Mouse (Mus musculus): ENCODE measurements at regions not wholly inside any gene's neighbourhood (a gene's known extent, or its start where the extent isn't known, plus 50 kb on each side); places are given as distances from the start of the nearest gene placed in this dataset.

DNA sequence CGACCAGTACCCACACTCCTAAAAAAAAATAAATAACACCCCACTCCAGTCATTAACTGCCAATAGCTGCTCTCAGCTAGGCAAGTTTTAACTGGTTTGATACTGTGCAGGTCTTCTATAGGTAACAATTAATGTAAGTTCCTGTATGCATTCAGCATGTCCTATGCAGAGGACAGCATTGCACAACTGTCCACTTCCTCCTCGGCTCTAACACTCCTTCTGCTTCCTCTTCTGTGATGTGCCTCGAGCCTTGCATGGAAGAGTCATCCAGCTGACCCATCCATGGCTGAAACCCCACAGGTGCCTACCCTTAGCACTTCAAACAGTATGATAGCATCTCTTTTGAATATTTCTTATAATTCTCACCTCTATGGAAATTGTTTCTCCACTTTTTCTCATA, 449.4 kb upstream of the Rag2 start:
- DNase-seq (ENCODE audit: low spot score in 2 of 2) = no peak

DNA sequence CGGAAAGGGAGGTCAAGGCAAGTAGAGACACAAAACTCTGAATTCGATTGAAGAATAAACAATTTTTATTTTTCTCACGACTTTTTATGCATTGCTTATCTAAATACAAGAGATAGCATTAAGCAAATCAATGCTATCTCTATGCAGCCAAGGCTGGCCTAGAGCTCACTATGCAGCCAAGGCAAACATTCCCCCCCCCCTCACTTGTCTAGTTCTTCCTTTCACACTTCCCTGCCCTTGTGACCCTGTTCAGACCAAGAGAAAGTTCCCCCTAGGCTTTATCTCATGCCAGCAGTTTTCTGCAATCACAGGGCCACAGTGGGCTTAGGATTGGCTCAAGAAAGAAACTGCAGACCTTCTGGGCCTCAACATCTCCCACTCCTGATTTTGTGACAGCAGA, 417.9 kb upstream of the Rag2 start:
- no peak for DNase-seq (ENCODE audit: low spot score in 2 of 2)

DNA sequence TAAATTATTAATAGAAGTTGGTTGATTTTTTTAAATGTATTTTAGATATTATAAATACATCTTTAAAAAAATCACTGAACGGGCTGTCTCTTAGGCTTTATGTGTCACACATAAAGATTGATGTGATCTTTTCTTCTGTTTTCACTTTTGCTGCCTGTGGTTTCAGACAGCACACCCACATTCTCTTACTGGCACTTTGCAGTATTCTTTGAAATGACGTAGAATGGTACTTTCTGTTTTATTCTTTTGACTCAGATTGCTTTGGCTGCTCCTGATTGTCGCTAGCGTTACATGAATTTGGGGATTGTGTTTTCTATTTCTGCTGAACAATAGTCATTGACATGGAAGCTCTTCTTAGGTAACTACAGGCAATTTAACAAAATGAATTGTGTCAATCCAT, 415.4 kb upstream of the Rag2 start:
- DNase-seq (ENCODE audit: low spot score in 2 of 2) = no peak

DNA sequence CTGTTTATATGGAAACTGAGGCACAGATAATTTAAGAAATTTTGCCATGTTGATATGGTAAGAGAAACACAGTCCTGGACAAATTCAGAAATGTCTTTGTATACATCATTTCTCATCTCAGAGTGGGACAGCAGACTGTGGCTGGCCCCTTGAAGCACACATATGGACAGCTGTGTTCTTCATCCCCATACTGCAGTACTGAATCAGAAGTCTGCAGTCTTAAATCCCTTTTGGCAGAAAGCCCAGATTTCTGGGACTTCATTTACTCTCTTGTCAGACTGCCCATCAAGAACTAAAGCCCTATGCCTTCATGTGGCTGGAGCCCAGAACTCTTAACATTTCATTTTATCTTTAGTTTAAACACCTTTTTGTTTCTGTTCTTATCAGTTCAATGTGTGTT, 403.8 kb upstream of the Rag2 start:
- DNase-seq (ENCODE audit: low spot score in 2 of 2) = no peak

DNA sequence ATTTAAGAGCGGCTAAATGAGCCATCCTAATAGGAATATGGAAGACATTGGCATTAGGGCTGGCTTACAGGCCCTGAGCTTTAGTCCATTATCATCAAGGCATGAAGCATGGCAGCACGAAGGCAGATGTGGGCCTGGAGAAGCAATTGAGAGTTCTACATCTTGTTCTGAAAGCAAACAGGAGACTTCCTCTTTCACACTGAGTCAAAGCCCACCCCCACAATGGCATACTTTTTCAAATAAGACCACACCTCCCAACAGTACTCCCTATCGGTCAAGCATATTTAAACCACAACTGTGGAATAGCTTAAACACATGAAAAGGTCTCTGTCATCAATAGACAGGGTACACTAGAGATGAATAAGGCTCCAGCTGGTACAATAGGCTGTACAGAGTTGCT, 381.5 kb upstream of the Rag2 start:
- no peak for DNase-seq (ENCODE audit: low spot score in 2 of 2)

DNA sequence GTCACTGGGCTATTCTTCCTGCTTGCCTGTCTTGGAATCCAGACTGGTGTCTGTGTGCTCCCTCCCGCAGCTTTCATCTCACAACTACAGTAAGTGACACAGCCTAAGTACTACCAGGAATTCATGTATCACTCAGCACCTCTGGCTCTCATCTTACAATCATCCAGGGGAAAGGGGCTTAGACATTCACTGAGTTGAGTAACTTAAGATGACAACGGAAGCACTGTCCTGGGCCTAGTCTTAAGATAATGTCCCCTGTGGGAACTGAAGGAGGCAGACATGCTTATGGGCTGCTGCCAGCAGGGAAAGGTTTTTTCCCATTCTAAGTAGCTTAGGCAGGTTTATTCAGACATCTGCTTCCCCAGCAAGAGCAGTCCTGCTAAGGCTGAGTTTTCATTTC, 377.4 kb upstream of the Rag2 start:
- DNase-seq (ENCODE audit: low spot score in 2 of 2) = no peak

DNA sequence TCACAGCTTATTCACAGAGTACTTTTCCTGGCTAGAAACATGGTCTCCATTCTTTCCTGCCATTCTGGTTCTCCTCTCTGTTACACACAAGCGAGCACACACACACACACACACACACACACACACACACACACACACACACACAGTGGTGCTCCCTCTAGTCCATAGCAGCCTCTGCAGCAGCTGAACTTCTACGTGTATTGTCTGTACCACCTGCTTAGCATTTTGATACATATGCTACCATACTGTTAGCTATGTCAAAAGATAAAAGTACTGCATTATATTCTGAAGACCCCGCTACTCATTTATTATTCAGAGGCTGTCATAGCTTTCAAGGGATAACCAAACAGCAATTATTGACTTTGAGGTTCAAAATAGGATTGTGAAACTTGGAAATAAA, 372.3 kb upstream of the Rag2 start:
- no peak for DNase-seq (ENCODE audit: low spot score in 2 of 2)

DNA sequence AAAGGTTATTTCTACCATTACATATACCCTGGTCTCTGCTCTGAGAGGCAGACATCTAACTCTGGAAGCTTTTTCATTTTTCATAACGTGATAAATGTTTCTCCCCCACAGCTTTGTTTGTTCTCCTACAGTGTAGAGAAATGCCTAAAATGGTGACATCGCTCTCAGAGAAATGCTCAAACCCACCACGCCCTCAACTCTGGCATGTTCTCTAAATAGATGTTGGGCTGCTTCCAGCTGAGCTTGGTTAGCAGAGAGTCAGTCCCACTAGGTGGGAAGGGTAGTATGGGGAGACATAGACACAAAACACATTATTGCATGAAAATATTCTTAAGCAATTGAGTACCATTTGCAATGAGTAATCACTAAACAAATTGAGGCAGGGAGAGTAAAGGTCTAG, 368.1 kb upstream of the Rag2 start:
- DNase-seq (ENCODE audit: low spot score in 2 of 2) = no peak

DNA sequence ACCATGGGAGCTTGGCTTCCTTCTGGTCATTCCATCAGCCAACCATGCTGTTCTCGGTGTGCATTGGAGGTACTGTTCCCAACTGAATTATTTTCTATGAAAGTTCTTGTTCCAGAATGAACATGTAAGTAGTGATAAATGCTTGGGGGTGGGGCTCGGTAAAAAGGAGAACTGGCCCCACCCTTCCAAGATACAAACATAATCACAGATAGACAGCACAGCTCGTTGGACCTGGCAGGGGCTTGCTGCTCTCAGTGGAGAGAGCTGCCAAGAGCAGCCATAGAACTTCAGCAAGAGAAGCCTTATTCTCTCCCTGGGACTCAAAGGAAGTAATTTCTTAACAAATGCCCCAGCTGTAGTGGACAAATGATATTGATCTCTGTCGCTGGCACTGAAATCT, 360.6 kb upstream of the Rag2 start:
- DNase-seq (ENCODE audit: low spot score in 2 of 2) = no peak

DNA sequence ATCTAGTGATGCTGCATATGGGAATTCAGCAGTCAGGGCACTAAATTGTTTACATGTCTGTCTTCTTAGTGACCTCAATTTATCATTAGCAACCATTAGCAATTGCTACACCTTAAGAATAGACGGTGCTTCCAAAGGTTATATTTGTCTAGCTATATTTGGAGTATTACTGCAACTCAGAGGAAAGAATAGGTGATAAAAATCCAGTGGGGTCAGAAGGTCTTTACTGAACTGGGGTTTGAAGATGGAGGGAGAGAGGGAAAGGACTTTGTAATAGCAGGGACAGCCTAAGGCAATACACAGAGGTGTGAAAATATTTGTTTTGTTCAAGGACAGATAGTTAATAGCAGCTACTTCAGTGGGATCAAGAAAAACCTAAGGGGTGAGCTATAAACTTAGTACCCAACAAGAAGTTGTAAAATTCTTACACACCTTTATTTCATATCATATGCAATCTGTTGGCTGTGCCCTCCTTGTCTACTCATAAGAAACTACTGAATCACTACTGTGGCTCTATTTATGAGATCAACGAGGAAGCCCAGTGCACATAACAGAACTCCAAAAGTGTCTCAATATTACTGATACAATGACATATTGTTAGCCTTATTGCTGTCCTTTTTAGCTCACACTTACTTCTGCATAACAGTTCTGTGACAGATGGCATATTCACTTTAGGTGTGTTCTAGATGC, 357.7 kb upstream of the Rag2 start:
- DNase-seq (ENCODE audit: low spot score in 2 of 2) = no peak

DNA sequence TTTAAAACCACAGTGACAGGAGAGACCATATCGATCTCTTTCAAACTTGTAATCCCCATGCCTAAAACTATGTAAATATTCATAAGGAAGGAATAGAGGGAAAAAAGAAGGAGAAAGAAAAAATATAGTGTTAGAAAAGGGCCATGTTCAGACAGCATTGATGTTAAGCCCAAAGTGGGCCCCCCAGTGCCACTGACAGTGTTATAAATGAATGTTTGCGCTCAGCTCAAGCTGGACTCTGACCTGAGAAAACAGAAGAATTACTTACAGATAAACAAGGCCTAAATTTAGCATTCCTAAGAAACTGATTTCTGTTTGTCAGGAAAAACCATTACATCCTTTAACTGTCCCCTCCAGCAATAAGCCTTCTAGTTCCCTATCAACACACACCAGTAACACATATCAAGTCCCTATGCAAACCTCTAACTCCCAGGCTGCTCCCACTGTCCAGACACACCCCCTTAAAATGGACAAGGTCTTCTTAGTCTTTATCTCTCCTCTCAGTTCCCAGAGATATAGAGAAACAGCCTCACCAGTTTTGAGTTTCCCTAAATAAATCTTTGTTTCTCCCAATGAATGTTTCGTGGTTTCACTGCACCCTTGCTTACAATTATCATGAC, 350.4 kb upstream of the Rag2 start:
- no peak for DNase-seq (ENCODE audit: low spot score in 2 of 2)

DNA sequence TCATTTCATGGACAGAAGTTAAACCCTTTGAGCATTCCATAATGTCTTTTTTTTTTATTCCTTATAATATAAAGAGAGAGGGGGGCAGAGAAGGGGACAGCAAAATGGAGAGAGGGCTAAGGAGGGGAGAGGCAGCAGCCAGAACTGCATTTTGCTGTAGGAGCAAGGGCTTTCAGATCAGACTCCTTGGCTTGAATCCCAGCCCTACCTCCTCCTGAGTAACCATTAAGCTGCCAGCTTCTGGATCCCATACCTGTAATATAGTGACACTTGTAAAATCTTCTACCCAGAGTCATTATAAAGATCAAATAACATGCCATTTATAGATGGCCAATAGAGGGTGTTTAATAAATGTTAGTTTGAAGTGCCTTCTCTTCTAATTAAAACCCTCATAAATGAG, 339.6 kb upstream of the Rag2 start:
- DNase-seq (ENCODE audit: low spot score in 2 of 2) = no peak

DNA sequence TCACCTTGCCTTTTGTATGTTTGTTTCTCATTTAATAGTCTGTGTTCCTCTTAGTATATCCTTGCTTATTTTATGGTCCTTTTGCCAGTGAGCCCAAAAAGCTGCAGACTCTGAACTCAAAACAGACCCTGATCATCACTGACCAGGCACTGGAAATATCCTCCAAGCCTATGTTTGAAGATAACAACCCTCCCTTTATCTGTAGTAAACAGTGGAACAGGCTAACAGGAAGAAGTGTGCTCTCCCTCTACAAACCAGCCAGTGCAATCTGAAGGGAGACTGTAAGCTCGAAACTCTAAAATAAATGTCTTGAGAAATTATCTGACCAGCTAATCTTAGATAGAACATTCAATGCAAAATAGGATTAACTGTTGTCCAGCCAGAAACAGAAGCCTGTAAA, 336.4 kb upstream of the Rag2 start:
- no peak for DNase-seq (ENCODE audit: low spot score in 2 of 2)

DNA sequence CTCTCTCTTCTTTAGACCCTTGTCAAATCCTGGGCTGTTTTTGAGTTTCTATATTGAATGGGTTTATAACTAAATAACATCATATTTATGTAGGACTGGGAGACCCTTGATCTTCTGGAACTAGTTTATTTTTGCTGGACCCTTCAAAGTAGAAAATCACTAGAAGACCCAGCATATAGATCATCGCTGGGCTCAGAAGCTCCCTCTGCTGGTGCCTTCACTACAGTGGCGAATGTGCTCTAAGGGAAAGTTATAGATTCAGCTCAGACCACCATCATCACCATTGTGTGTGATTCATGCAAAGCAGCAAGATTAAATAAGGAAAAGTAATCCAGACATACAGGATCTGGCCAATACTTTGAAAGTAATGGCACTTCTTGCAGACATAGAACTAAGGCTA, 335.4 kb upstream of the Rag2 start:
- DNase-seq (ENCODE audit: low spot score in 2 of 2) = peak in 1 of 2 experiments; percentile 15

DNA sequence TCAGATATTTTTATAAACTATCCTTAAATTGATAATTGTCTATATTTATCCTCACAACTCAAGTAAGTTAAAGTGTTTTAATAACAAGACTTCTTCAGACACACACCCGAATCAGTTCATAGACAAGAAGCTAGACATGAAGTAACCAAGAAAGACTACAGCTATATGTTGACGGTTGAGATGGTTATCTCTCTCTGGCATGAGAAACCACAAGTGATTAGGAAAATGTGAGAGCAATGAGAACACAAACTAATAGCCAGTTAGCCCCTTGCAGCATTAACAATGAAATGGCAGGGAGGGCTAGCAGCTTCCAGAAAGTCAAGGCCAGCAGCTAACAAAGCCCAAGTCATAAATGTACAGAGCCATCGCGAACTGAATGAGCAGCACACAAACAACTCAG, 333.8 kb upstream of the Rag2 start:
- DNase-seq (ENCODE audit: low spot score in 2 of 2) = no peak

DNA sequence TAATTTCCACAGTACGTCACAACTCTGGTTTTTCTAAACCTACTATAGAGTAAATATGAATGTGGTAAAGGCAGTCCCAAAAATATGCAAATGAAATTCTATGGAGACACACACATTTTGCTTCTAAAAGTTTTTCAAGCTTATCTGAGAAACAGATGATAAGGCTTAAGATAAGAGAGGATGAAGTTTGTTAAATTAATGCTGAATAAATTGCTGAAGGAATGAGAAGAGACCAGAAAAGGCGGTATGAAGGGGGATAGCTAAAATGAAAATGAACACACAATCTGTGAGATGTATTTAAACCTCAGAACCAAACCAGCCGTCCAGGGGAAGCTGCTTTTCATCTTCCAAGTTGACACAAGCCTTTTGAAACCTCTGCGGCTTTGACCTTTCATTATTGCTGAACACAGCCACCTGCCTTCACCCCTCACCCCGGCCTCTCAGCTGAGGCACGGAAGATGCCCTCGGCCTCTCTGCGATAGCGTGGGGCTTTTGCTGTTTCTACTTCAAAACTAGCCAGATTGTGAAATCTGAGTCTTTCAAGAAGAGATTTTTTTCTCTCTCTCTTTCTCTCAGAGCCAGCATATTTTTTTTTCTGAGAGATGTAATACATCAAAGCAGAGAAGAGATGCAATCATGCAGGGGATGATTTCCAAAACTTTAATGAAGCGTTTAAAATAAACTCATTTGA, 328.7 kb upstream of the Rag2 start:
- peak in 1 of 2 experiments; percentile 9 for DNase-seq (ENCODE audit: low spot score in 2 of 2)

DNA sequence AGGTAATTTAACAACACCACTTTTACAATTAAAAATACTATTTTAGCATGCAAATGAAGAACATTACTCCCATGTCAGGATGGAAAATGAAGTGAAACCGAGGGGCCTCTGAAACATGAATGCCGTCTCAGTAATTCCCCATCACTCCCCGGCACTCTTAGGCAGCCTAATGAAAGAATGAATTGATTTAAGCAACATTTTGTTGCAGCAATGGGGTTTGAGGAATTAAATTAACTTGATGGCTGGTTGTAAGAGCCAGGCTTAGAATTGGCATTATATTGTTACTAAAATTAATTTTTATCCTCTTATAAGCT, 328.2 kb upstream of the Rag2 start:
- DNase-seq (ENCODE audit: low spot score in 2 of 2) = no peak

DNA sequence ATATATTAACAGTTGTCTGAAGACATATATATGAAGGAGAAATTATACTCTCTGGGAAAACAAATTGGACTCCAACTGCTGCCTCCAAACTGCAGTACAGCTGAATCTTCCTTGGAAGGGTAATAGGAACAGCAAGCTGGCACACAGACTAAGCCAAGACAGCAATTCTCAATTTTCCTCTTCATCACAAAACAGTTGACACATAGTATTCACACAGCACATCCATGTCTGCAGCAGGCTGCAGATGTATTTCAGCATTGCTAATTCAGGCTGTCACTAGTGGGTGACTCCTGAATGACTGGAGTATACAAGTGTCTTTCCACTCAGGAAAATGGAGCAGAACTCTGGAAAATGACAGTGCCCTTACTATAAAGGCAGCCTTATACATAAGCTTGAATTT, 327.7 kb upstream of the Rag2 start:
- peak in 1 of 2 experiments; percentile 8 for DNase-seq (ENCODE audit: low spot score in 2 of 2)

DNA sequence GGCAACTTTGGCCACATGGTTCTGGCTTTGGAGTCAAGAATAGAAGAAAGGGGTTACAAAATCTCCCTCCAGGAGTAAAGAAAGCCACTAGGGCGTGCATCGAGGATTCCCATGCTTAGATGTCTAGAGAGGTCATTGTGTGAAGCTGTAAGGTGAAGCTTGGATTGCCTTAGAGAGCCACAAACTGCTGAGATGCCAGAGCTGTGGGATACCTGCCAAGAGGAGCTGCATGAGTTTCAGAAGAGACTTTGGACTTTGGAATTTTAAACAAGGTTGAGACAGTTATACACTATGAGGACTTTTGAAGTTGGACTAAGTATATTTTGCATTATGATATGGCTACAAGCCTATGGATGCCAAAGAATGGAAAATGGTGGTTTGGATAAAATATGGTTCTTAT, 325.4 kb upstream of the Rag2 start:
- DNase-seq (ENCODE audit: low spot score in 2 of 2) = no peak

DNA sequence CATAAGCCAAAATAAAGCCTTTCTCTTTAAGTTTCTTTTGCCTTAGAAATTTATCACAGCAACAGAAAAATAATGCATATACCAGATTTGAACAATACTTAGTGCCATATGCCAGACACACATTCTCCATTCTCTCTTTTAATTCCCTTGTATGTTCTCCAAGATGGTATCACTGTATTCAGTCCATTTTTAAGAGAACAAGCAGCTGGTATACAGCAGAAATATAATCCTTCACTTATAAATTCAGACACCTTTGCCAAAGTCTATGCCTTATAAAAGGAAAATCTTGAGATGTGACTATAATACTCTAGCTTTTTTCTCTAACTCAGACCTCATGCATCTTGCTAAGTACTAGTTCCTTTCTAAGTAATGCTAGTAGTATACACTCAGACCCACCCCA, 324.4 kb upstream of the Rag2 start:
- no peak for DNase-seq (ENCODE audit: low spot score in 2 of 2)

DNA sequence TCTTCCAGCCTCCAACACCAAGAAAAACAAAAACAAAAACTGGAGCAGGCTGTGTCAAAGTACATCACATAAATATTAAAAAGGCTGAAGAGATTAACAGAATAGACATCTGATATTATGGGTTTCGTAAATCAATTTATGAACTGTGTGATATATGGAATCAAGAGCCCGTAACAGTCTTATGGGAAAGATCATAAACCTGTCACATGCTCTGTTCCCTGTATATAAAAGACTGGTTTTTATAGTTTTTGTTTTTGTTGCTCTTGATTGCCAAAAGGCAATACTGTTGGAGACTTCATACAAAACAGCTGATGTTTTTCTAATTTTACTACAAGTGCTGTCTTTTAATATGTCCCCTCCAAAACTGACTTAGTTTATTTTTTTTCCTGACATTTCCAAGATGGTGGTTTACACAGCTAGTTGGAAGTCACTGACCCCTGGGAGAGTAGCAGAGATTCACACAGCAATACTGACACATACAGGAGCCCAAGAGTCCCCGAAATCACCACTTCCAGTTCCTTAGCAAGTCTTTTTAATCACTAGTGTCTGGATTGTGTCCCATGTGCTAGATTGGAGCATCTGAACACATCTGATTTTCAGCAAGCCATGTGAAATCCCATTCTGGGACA, 303.1 kb upstream of the Rag2 start:
- DNase-seq (ENCODE audit: low spot score in 2 of 2) = no peak

DNA sequence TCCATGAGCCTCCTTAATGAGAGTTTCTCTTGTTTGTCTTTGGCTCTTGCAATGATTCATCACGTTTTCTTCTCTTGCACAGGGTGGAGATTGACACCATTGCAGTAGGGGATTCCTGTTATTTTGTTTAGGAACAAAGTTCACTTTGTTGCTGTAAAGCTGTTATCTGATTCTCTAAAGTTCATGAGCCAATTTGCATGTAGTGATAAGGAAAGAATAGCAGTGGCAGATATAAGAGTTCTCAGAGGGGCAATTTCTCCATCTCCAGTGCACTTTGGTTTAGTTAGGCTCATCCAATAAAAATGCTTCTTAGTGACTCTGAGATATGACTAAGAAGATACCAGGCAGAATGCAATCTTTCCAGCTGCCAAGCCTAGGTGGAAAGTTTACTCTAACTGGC, 267.8 kb upstream of the Rag2 start:
- no peak for DNase-seq (ENCODE audit: low spot score in 2 of 2)

DNA sequence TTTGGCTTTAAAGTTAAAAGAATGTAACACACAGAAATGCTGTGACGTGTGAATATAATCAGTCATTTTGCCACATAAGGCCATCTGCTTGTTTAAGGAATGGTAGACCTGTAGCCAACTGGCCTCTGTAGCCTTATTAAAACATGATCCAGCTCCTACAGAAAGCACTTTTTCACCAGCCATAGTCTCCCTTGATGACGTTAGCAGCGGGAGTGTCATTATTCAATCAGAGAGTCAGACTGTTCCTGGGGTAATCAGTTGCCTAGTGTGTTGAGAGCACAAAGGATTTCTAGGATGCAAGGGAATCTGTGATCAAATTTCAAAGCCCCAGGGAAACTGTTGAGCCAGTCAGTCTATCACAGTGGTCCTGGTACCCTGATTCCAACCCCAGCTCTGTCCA, 260.3 kb upstream of the Rag2 start:
- no peak for DNase-seq (ENCODE audit: low spot score in 2 of 2)
